Mouse (Mus musculus) cerebellum, postnatal 4 days (tissue): ENCODE measurements around the gene Upp1.

Experiments
- DNase-seq, 2 experiments: peaks; one replicate each; pipeline ENCODE4 v3.0.0; 2022; ENCODE audit warnings: low spot score in 2 of 2, mixed read lengths in 1 of 2

Upp1 gene

DNA sequence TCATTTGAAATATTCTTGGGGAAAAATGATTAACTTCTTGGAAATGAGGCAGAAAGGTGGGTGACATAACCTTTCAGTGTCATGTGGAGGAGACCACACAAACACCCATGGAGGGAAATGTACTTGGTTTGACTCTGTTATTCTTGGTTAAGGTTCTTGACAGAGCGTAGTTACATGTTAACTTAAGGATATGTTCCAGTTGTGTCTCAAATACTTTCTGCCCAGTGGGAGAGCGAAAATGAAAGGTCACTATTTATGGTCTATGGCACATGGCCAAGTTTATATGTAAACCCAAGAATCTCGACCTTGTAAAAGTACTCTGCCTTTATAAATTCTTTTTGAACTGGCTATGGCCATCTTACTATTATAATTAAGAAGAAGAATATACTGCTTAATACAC is 42.0 kb downstream of the Upp1 start:
- DNase-seq: no peak

DNA sequence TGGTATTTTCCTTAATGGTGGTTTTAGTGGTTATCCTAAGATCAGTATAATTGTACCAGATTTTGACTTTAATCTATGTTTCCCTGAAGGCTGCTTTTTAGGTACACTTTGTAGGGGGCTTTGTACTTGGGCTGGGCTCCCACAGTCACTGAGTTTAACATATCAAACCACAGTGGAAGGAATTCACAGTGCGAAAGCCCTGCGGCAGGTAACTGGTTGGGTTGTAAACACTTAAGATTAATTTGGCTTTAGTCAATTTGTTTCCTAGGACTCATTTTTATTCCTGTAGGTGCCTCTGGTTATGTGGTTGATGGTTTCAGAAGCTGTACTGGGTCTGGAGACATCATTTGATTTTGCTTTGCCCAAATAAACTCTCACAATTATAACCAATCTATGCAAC is 49.4 kb downstream of the Upp1 start:
- no peak for DNase-seq

DNA sequence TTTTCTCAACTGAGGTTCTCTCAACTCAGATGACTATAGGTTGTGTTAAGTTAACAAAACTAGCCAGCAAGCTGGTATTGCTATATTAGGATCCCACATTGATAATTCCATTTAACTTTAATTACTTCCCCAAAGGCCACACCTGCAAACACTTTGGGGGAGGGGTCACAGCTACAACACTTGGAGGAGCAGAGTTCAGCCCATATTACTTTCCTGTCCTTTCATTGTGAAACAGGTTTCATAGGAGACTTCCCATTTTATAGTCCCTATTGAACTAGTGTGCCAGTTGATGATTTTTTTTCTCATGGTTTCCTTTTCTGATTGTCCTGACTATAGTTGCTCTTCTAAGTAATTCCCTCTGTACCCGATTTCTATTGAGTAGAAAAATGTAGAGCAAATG is 63.6 kb downstream of the Upp1 start:
- DNase-seq: no peak
